Mouse (Mus musculus): ENCODE results near the gene Vgf.

GRCm38 (mm10) chr5:137009988-137010387 lies 16.2 kb upstream of the Vgf start:
- no peak for TF ChIP-seq GATA1 (IDR thresholded peaks at IDR 0.05; ENCODE audit: low read length)
- no peak for TF ChIP-seq TAL1 (IDR thresholded peaks at IDR 0.05; ENCODE audit: low read length)

Measured in erythroblast, embryonic 14.5 days (primary cell).